Mouse (Mus musculus) CH12.LX (cell line): ENCODE measurements around the gene Hmmr.

Source experiments
- CHD2 ChIP-seq: IDR thresholded peaks from 2 replicates; pipeline ENCODE4 v1.6.1; 2011; ENCODE audit warnings: low read length, improper control_type of control experiment
- CTCF ChIP-seq, 2 experiments: IDR thresholded peaks in 1 of 2; conservative IDR thresholded peaks in 1 of 2; 2 replicates each; pipeline ENCODE4 v1.5.1; 2011 to 2012; ENCODE audit warnings: low read depth in 2 of 2, low read length in 2 of 2, improper control_type of control experiment in 1 of 2, inconsistent platforms in 1 of 2, mild to moderate bottlenecking in 1 of 2, moderate library complexity in 1 of 2
- POLR2A ChIP-seq: IDR thresholded peaks from 2 replicates; pipeline ENCODE4 v1.6.1; 2011; ENCODE audit warnings: low read depth, mild to moderate bottlenecking, improper control_type of control experiment, low read length
- TCF12 ChIP-seq: IDR thresholded peaks from 2 replicates; pipeline ENCODE4 v1.6.1; 2014; ENCODE audit warnings: low read depth, mild to moderate bottlenecking, inconsistent platforms, low read length, improper control_type of control experiment

DNA sequence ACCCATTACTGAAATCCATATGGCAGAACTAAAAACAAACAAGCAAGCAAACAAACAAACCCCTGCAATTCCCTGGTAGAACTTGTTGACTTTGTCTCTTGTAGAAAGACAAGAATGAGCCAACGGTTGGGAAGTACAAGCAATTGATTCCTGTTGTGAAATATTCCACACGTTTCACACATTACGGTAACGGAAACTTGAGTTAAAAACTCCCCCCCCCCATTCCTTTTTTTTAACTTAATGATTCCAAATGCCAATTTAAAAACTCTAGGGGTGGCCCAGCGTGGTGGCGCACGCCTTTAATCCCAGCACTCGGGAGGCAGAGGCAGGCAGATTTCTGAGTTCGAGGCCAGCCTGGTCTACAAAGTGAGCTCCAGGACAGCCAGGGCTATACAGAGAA, 38.1 kb downstream of the Hmmr start, which contains the start of gene Mat2b:
- no peak for TF ChIP-seq CTCF (conservative IDR thresholded peaks at IDR 0.05 in 1 of 2, IDR thresholded peaks at IDR 0.05 in 1 of 2; ENCODE audit: low read depth in 2 of 2, low read length in 2 of 2)
- no peak for TF ChIP-seq POLR2A
- no peak for TF ChIP-seq TCF12
- no peak for TF ChIP-seq CHD2
